Mouse (Mus musculus): ENCODE data around the gene Npr3.

The Npr3 gene

GRCm38 (mm10) chr15:11906571-11907531 is at the start of gene Npr3:
TSS of gene Npr3 (minus strand) at chr15:11907287.
- in situ Hi-C loops (cut with MboI; ENCODE audit: low sequenced_read_pairs): no loop called here

GRCm38 (mm10) chr15:11956129-11956528 is 49.0 kb upstream of the Npr3 start:
- in situ Hi-C loops (cut with MboI; ENCODE audit: low sequenced_read_pairs): no loop called here

GRCm38 (mm10) chr15:11954190-11954589 is 47.1 kb upstream of the Npr3 start:
- in situ Hi-C loops (cut with MboI; ENCODE audit: low sequenced_read_pairs): no loop called here

- in situ Hi-C loops (cut with MboI; ENCODE audit: low sequenced_read_pairs): no loop called here
Observed at GRCm38 (mm10) chr15:11952159-11952558, 45.1 kb upstream of the Npr3 start.

- in situ Hi-C loops (cut with MboI; ENCODE audit: low sequenced_read_pairs): no loop called here
Observed at GRCm38 (mm10) chr15:11951181-11951580, 44.1 kb upstream of the Npr3 start.

- in situ Hi-C loops (cut with MboI; ENCODE audit: low sequenced_read_pairs): no loop called here
Observed at GRCm38 (mm10) chr15:11950144-11950543, 43.1 kb upstream of the Npr3 start.

GRCm38 (mm10) chr15:11949490-11949889 is 42.4 kb upstream of the Npr3 start:
- in situ Hi-C loops (cut with MboI; ENCODE audit: low sequenced_read_pairs): no loop called here

GRCm38 (mm10) chr15:11940855-11941254 is 33.8 kb upstream of the Npr3 start:
- in situ Hi-C loops (cut with MboI; ENCODE audit: low sequenced_read_pairs): no loop called here

- in situ Hi-C loops (cut with MboI; ENCODE audit: low sequenced_read_pairs): no loop called here
Observed at GRCm38 (mm10) chr15:11927742-11928141, 20.7 kb upstream of the Npr3 start.

GRCm38 (mm10) chr15:11914101-11914500 is 7.0 kb upstream of the Npr3 start:
- in situ Hi-C loops (cut with MboI; ENCODE audit: low sequenced_read_pairs): no loop called here

- in situ Hi-C loops (cut with MboI; ENCODE audit: low sequenced_read_pairs): no loop called here
Observed at GRCm38 (mm10) chr15:11909875-11910274, 2.8 kb upstream of the Npr3 start.

GRCm38 (mm10) chr15:11908166-11908565 is 1.1 kb upstream of the Npr3 start:
- in situ Hi-C loops (cut with MboI; ENCODE audit: low sequenced_read_pairs): no loop called here

GRCm38 (mm10) chr15:11906021-11906570 is 991 bp downstream of the Npr3 start:
- in situ Hi-C loops (cut with MboI; ENCODE audit: low sequenced_read_pairs): no loop called here

GRCm38 (mm10) chr15:11904848-11905672 is 2.0 kb downstream of the Npr3 start:
- in situ Hi-C loops (cut with MboI; ENCODE audit: low sequenced_read_pairs): no loop called here

- in situ Hi-C loops (cut with MboI; ENCODE audit: low sequenced_read_pairs): no loop called here
Observed at GRCm38 (mm10) chr15:11904043-11904847, 2.8 kb downstream of the Npr3 start.

- in situ Hi-C loops (cut with MboI; ENCODE audit: low sequenced_read_pairs): no loop called here
Observed at GRCm38 (mm10) chr15:11903196-11904042, 3.7 kb downstream of the Npr3 start.

- in situ Hi-C loops (cut with MboI; ENCODE audit: low sequenced_read_pairs): no loop called here
Observed at GRCm38 (mm10) chr15:11897617-11898016, 9.5 kb downstream of the Npr3 start.

GRCm38 (mm10) chr15:11897162-11897561 is 9.9 kb downstream of the Npr3 start:
- in situ Hi-C loops (cut with MboI; ENCODE audit: low sequenced_read_pairs): no loop called here

GRCm38 (mm10) chr15:11893969-11894368 is 13.1 kb downstream of the Npr3 start:
- in situ Hi-C loops (cut with MboI; ENCODE audit: low sequenced_read_pairs): no loop called here

GRCm38 (mm10) chr15:11891395-11891794 is 15.7 kb downstream of the Npr3 start:
- in situ Hi-C loops (cut with MboI; ENCODE audit: low sequenced_read_pairs): no loop called here

Measured in CH12F3 (cell line).